Mouse (Mus musculus): ENCODE data around the gene Rabgap1l. TPM values are rescaled to one million over a fixed set of nuclear protein-coding genes. Genes with fewer than 3 reads are reported as not detected.

Gene Rabgap1l
- total RNA-seq, 2 experiments from 2014 or later = 188 to 213 TPM

DNA sequence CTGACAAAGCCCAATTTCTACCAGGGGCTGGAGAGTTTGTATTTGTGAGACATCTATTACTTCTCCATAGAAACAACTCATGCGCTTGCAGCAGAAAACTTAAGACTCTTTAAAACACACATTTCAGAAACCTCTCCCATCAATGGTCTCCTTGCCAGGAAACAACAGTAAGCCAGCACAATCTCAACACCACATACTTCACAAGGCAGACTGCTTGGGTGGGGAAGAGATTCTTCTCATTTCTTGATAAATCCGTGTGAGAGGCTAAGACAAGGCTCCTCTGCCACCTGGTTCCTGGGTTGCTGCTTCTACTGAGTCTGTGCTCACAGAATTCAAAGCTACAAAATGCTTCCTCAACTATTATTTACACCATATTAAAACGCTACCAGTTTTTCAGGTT is 543.2 kb downstream of the Rabgap1l start:
- DNase-seq (ENCODE audit: low spot score in 2 of 2) = no peak

GRCm38 (mm10) chr1:160247473-160247872 is 545.5 kb downstream of the Rabgap1l start:
- DNase-seq (ENCODE audit: low spot score in 2 of 2) = no peak

DNA sequence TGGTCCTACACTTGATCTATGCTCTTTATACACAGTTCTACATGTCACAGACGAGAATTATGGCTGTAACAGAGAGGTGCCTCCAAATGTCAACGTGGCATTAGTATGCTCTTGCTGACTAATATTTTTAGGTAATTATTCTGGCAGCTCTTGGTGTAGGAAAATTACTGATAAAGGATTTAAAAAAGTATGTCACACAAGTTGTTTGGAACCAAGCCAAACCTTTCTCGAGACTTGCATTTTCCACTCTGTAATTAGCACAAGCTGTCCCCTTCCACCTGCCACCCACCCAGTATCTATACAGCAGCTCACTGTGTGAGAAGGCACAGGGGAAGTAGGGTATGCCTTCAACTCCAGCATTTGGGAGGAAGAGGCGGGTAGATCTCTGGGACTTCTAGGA is 546.2 kb downstream of the Rabgap1l start:
- no peak for DNase-seq (ENCODE audit: low spot score in 2 of 2)

GRCm38 (mm10) chr1:160245954-160246353 is 547.1 kb downstream of the Rabgap1l start:
- DNase-seq (ENCODE audit: low spot score in 2 of 2) = no peak

GRCm38 (mm10) chr1:160244689-160245088 is 548.3 kb downstream of the Rabgap1l start:
- no peak for DNase-seq (ENCODE audit: low spot score in 2 of 2)

DNA sequence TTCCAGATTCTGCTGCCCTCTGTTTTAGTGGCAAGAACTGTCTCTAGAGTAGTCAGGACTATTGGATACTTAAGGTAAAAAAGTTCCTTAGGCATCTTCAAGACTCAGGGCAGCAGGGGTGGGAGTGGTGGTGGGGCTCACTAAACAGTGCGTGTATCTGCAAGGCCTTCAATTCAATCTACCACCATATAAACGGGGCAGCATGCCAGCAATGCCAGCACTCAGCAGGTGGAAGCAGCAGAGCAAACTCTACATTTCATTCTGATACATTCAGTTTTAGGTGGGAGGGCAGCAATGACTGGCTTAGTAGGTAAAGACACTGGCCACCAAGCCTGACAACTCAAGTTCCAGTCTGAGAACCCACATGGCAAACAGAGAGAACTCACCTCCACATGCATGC is 552.9 kb downstream of the Rabgap1l start:
- DNase-seq (ENCODE audit: low spot score in 2 of 2) = no peak

GRCm38 (mm10) chr1:160238852-160239443 is 554.1 kb downstream of the Rabgap1l start:
- no peak for DNase-seq (ENCODE audit: low spot score in 2 of 2)

GRCm38 (mm10) chr1:160237981-160238380 is 555.0 kb downstream of the Rabgap1l start:
- DNase-seq (ENCODE audit: low spot score in 2 of 2) = no peak

DNA sequence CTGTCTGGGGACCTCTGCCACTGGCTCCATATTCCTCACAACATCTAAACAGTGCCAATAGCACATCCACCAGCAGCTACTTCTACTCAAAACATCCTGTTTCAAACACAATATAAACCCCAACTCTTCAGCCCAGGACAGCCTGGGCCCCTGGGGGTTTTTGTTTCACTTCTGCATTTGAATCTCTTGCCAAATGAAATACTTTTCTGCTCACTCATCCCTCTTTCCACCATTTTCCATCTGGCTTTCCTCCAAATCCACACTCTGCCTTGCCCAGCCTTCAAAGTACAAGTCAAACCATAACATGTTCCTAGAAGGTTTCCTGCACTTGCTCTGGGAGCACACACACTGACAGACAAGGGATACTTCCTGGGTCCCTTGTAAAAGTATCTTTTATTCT is 559.1 kb downstream of the Rabgap1l start:
- DNase-seq (ENCODE audit: low spot score in 2 of 2) = no peak

- no peak for DNase-seq (ENCODE audit: low spot score in 2 of 2)
These were observed 560.9 kb downstream of the Rabgap1l start for GRCm38 (mm10) chr1:160232113-160232512.

DNA sequence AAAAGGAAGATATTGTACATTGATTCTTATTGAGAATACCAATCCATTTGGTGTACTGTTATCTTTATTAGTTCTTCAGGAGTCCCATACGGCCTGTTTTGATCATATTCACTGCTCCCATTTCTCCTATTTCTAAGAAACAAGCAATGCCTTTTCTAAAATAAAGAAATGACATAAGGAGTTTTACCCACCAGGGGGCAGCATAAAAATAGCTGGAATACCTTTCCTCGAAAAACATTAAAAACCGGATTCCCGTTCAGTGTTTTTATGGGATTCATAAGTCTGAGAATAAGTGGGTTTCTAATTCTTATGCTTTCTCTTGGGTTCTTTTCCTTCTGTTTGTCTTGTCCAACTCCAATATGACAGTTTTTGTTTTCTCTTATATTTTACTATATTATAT is 562.0 kb downstream of the Rabgap1l start:
- peak in 1 of 2 experiments; percentile 41 for DNase-seq (ENCODE audit: low spot score in 2 of 2)

DNA sequence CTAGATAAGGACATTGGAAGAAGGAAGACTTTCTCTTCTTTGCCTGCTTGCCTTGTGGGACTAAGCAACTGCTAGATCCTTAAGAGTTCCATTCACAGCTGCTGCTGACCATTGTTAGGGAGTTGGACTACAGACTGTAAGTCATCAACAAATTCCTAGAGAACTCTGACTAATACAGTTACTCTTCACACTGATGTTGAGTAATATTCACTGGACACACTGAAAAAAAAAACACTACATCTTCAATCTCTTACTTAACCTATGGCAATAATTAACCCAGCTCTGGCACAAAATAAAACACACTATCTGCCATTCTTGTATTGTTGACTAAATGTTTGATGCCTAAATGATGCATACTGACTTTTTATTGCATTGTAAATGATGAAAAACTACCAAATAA is 565.2 kb downstream of the Rabgap1l start:
- no peak for DNase-seq (ENCODE audit: low spot score in 2 of 2)

GRCm38 (mm10) chr1:160227196-160227595 is 565.8 kb downstream of the Rabgap1l start:
- DNase-seq (ENCODE audit: low spot score in 2 of 2) = no peak

GRCm38 (mm10) chr1:160224093-160224492 is 568.9 kb downstream of the Rabgap1l start:
- DNase-seq (ENCODE audit: low spot score in 2 of 2) = no peak

DNA sequence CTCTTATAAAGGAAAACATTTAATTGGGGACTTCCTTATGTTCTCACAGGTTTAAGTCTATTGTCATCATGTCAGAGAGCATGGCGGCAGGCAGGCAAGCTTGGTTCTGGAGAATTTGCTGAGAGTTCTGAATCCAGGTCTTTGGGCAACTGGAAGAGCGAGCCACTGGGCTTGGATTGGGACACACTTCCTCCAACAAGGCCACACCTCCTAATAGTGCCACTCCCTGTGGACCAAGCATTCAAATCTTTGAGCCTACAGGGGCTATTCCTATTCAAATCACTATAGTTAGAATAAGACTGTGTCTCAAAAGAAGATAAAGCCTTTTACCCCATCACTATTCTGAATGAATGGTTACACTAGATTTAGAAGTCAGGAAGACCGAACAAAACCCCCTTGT is 575.1 kb downstream of the Rabgap1l start:
- DNase-seq (ENCODE audit: low spot score in 2 of 2) = no peak

GRCm38 (mm10) chr1:160214171-160214570 is 578.8 kb downstream of the Rabgap1l start:
- DNase-seq (ENCODE audit: low spot score in 2 of 2) = no peak

DNA sequence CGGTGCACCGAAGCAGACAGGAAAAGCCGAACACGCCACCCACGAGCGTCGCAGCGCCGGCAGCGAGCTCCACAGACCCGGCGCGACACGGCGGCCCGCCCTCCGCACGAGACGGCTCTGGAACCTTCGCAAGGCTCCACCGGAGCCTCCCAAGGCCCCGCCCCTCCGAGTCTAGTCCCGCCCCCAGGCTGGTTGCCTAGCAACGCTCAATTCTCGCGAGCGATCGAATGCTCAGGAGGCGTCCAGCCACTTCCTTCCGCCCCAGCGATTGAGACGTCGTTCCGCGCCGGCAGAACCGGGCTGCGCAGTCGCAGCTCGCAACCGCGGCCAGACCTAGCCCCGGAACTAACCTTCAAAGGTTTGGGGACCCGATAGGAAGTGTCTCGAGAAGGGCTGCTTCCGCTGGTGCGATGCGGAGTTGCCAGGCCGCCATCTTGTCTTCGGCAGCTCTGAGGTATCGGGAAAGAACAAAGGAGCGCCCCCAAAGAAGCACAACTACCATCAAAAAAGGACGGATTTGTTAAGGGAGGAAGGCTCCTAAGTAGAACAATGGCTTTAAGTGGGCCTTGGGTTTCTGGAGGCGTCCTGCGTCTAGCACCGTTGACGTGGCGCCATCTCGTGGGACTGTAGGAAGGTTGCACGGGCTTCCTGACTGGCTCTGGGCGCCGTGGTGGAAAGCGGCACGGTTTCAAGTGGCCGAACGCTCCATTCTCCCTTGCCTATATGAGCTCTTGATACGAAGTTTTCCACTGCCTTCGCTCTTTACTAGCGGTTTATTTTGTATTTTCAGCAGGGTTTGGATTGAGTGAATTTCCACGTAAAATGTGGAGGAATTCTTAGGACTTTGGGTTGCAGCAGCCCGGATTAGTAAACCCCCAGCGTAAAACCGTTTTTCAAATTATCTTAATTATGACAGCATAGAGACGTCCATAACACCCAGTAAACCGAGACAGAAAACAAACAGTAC is 580.0 kb downstream of the Rabgap1l start, which contains the start of gene Cacybp:
TSS of gene Cacybp (minus strand) at position 173 of the 967 bp plus-strand sequence.
- peak; percentile 100 for DNase-seq (ENCODE audit: low spot score in 2 of 2)

DNA sequence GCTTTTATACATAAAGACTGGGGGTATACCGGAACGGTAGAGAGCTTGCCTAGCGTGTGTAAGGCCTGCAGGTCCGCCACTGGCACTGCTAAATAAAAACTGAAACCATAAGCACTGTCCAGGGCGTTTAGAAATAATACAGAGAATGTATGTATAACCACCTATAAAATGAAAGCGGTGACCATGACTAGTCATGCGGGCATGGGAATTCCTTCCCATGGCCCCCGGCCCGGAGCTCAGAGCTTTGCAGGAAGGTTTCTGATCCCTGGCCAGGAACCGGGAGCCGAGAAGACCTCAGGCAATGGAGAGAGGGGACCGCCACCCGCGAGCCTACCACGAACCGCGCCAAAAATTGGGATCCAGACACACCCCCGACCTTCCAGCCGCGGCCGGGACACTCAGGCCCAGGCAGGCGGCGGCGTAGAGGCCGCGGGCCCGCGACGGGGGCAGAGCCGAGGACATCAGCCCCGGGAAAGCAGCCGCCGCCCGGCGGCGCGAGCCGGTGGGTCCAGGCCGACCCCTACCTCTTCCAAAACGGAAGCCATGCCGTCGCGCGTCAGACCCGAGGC is 580.8 kb downstream of the Rabgap1l start:
- peak in 1 of 2 experiments; percentile 70 for DNase-seq (ENCODE audit: low spot score in 2 of 2)

GRCm38 (mm10) chr1:160211597-160212122 is 581.4 kb downstream of the Rabgap1l start:
- no peak for DNase-seq (ENCODE audit: low spot score in 2 of 2)

- DNase-seq (ENCODE audit: low spot score in 2 of 2) = no peak
These were observed 582.4 kb downstream of the Rabgap1l start for GRCm38 (mm10) chr1:160210566-160210965.

- no peak for DNase-seq (ENCODE audit: low spot score in 2 of 2)
These were observed 583.2 kb downstream of the Rabgap1l start for GRCm38 (mm10) chr1:160209844-160210243.

DNA sequence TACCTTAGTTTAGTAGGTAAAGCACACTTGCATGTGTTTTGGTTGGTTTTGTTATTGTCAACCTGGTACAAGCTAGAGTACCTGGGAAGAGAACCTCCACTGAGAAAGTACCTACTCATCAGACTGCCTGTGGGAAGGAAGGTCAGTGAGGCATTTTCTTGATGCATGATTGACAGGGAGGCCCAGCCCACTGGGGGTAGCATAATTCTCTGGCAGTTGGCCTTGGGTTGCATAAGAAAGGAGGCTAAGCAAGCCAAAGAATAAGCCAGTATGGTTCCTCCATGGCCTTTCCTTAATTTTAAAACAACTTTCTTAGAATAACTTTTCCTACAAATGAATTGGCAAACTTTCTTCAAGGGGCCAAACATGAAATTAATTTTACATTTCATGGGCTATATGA is 587.5 kb downstream of the Rabgap1l start:
- DNase-seq (ENCODE audit: low spot score in 2 of 2) = no peak

Data from layer of hippocampus, postnatal 10 days (tissue).